Mouse (Mus musculus) midbrain, embryonic 16.5 days (tissue): ENCODE measurements around the gene Ccdc77. TPM values are rescaled to one million over a fixed set of nuclear protein-coding genes. Genes with fewer than 3 reads are reported as not detected.

Experiments
- ATAC-seq: fragments of 200-750 bp; cut with Nextera tagmentation; 2 replicates; pipeline ENCODE4 v1.8.0; 2017; ENCODE audit warnings: moderate TSS enrichment
- H3K27ac ChIP-seq: fragments of 300-500 bp; sonication (generic); 2 replicates; pipeline ENCODE4 v1.5.1; 2014; ENCODE audit warnings: mild to moderate bottlenecking, low read length, mixed read lengths
- H3K27me3 ChIP-seq: fragments of 300-500 bp; sonication (generic); 2 replicates; pipeline ENCODE4 v1.6.1; 2014; ENCODE audit warnings: low read depth, low read length, mixed read lengths; ENCODE audit not compliant: control insufficient read depth, insufficient read depth
- H3K36me3 ChIP-seq: fragments of 300-500 bp; sonication (generic); 2 replicates; pipeline ENCODE4 v1.6.1; 2014; ENCODE audit warnings: mild to moderate bottlenecking, low read length, moderate library complexity, mixed read lengths; ENCODE audit not compliant: control insufficient read depth, insufficient read depth
- H3K4me1 ChIP-seq: fragments of 300-500 bp; sonication (generic); 2 replicates; pipeline ENCODE4 v1.6.1; 2014; ENCODE audit warnings: mild to moderate bottlenecking, low read length, mixed read lengths; ENCODE audit not compliant: control insufficient read depth, insufficient read depth
- H3K4me2 ChIP-seq: fragments of 300-500 bp; sonication (generic); 2 replicates; pipeline ENCODE4 v1.6.1; 2014; ENCODE audit warnings: mild to moderate bottlenecking, low read length, mixed read lengths
- H3K4me3 ChIP-seq: fragments of 300-500 bp; sonication (generic); 2 replicates; pipeline ENCODE4 v1.5.1; 2014; ENCODE audit warnings: low read depth, mild to moderate bottlenecking, low read length, moderate library complexity, mixed read lengths
- H3K9ac ChIP-seq: fragments of 300-500 bp; sonication (generic); 2 replicates; pipeline ENCODE4 v1.6.1; 2014; ENCODE audit warnings: low read depth, low read length, mixed read lengths
- H3K9me3 ChIP-seq: fragments of 300-500 bp; sonication (generic); replicated peaks from 2 replicates; pipeline ENCODE4 v1.6.1; 2014; ENCODE audit warnings: mild to moderate bottlenecking, low read length, mixed read lengths; ENCODE audit not compliant: control insufficient read depth, poor library complexity, severe bottlenecking
- WGBS: fragments of 180-500 bp; shearing (Covaris S2); extraction: QIAGEN DNeasy Blood & Tissue Kit; methylation state at CpG from one replicate; pipeline ENCODE4 v1.1.7; 2014; 5-methylcytosine and 5-hydroxymethylcytosine counted together
- polyA plus RNA-seq: library from polyadenylated mRNA; unstranded; fragments of >200 nt; fragmentation: Nextera tagmentation; extraction: Ambion mirVana; gene quantifications from 2 replicates; pipeline ENCODE4 v1.2.1, GENCODE M21; 2015

Ccdc77 gene
- 10.5 and 11.3 TPM in 2 replicates for polyA plus RNA-seq

DNA sequence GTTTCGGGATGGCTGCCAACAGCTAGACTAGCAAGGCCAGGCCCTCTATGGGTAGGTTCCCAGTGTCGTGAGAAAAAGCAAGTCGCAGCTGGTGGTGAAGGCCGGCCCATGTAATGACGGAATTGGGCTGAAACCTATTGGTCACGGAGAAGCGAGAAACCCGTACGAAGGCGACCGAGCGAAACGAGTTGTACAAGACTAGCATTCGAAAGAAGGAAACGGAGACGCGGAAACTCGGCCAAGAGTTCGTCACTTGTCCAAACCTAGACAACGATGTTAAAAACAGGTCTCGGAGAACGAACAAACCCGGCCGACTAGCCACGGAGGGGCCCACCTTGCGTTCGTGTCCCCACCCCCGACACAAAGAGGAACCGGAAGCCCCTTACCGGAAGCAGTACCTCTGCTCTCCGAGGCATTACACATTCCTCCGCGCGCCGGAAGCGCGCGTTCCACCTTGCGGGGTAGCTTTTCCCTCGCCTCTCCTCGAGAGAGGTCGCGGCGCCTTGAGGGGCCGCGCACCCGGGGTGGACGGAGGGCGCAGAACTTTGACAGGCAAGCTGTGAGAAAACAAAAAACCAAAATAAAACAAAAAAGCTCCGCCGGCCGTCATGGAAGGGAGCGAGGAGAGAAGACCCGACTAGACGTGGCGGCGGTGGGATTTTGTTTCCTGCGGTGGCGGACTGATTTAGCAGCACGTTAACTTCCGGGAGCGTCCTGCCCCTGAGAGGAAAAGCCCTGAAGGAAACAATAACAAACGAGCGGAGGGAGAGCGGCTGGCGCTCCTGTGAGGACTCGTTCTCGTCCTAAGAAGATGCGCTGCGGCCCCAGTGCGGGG is at the start of gene Ccdc77, which contains the start of gene Kdm5a:
Gene Ccdc77, minus strand, starts transcription at position 687 of the 835 bp plus-strand sequence.
Gene Kdm5a, plus strand, starts transcription at position 437 of the 835 bp plus-strand sequence.
- no peaks in the 10 kb centered on the region for H3K27me3 ChIP-seq
- ATAC-seq, result peak; percentile 98
- H3K4me1 ChIP-seq, result peaks cover 20% of the 10 kb centered on the region
- peak within 1 kb of the TSS; percentile 98 for H3K4me3 ChIP-seq
- H3K4me2 ChIP-seq, result peak within 1 kb of the TSS; percentile 98
- H3K9me3 ChIP-seq, result no peaks in the 10 kb centered on the region
- H3K36me3 ChIP-seq, result peaks cover 3% of the 10 kb centered on the region
- H3K9ac ChIP-seq, result peak within 1 kb of the TSS; percentile 94
- peak within 1 kb of the TSS; percentile 86 for H3K27ac ChIP-seq
- WGBS, result under 1% methylated on average over 71 of the region's 71 CpGs

DNA sequence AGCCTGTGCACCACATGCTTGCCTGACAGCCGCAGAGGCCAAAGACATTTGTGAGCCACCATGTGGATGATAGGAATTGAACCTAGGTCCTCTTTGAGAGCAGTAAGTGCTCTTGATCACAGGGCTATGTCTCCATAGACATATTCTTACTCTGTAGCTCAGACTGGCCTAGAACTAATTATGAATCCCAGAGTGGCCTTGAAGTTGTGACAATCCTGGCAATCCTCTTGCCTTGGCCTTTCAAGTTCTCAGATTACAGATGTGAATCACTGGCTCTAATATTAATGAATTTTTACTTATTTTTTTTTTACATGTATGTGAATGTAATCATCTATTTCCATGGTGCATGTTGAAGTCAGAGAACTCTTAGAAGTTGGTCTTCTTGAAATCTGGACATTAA is 39.8 kb upstream of the Ccdc77 start:
- WGBS, result 90% methylated on average over 1 of the region's 1 CpGs
- no peak for ATAC-seq
- no peak overlapping the region for H3K9ac ChIP-seq
- no peaks in the 10 kb centered on the region for H3K4me1 ChIP-seq
- H3K36me3 ChIP-seq, result peaks cover 27% of the 10 kb centered on the region
- H3K4me3 ChIP-seq, result no peak overlapping the region
- H3K27me3 ChIP-seq, result no peaks in the 10 kb centered on the region
- no peaks in the 10 kb centered on the region for H3K9me3 ChIP-seq
- no peak overlapping the region for H3K27ac ChIP-seq
- no peak overlapping the region for H3K4me2 ChIP-seq

DNA sequence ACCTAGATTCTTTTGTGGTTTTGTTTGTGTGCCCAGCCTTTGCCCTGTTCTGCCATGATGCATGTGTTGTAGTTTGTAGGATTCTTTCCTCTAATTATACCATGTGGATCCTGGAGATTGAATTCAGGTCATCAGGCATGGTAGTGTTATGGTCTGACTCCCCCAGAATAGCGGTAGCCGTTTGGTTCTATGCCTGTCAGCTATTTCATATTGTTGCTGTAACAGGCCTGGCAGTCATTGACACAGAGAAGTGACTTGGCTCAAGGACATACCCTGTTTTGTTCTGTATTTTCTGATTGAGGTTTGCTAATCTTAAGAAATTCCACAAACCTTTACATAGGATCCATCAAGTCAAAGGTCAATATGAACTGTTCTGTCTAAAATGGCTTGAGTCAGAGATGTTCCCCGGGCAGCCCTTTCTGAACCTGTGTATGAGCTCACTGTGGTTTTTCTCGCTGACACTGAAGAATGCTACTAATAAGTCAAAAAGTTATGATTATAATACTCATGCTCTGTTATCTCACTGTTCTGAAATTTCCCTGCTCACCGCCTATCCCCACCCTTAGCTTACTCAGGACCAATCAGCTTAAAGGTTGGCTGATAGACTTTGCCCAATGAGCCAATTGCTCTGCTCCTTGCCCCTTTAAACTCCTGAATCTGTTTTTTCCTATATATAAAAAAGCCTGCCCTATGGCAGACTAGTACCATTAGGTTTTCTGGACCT is 31.6 kb upstream of the Ccdc77 start:
- Histone ChIP-seq H3K36me3 (peaks cover 21% of the 10 kb centered on the region), H3K9me3 (no peaks in the 10 kb centered on the region), H3K9ac (no peak overlapping the region), H3K4me1 (no peaks in the 10 kb centered on the region), H3K27ac (no peak overlapping the region), H3K4me3 (no peak overlapping the region), H3K4me2 (no peak overlapping the region), H3K27me3 (no peaks in the 10 kb centered on the region)
- no peak for ATAC-seq
- 97% methylated on average over 5 of the region's 5 CpGs for WGBS

DNA sequence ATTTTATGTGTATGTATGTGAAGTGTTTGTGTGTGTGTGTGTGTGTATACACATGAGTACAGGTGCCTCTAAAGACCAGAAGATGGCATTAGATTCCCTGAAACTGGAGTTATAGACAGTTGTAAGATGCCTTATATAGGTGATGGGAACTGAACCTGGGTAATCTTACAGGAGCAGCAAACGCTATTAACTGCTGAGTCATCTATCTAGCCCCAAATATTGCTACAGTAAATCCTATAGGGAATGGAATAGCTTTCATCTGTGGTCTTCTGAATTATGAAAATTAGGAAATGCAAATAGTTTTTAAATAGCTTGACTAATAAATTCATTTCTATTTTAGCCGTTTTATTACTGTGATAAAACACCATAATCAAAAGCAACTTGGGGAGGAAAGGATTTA is 28.6 kb upstream of the Ccdc77 start:
- no peak overlapping the region for H3K4me2 ChIP-seq
- H3K9ac ChIP-seq, result no peak overlapping the region
- no peaks in the 10 kb centered on the region for H3K4me1 ChIP-seq
- WGBS, result 93% methylated on average over 2 of the region's 2 CpGs
- no peak overlapping the region for H3K27ac ChIP-seq
- H3K9me3 ChIP-seq, result no peaks in the 10 kb centered on the region
- ATAC-seq, result no peak
- H3K27me3 ChIP-seq, result no peaks in the 10 kb centered on the region
- H3K36me3 ChIP-seq, result peaks cover 22% of the 10 kb centered on the region
- H3K4me3 ChIP-seq, result no peak overlapping the region

DNA sequence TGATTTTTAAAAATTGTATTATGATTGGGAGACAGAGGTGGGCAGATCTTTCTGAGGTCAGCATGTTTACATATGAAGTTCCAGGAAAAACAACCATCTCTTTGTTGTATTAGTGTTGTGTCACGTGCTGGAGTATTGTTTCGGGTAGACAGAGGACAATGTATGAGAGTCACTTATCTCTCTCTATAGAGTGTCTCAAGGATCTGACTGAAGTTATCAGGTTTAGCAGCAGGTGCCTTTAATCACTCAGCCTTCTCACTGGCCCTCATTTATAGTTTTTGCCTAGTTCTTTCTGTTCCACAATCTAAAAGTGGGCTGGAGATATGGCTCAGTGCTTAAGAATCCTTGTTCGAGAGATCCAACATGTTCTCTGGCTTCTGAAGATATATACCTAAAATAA is 25.9 kb upstream of the Ccdc77 start:
- WGBS, result 92% methylated on average over 3 of the region's 3 CpGs
- Histone ChIP-seq H3K4me1 (no peaks in the 10 kb centered on the region), H3K4me2 (no peak overlapping the region), H3K36me3 (peaks cover 20% of the 10 kb centered on the region), H3K4me3 (no peak overlapping the region), H3K9ac (no peak overlapping the region), H3K9me3 (no peaks in the 10 kb centered on the region), H3K27ac (no peak overlapping the region), H3K27me3 (no peaks in the 10 kb centered on the region)
- no peak for ATAC-seq

DNA sequence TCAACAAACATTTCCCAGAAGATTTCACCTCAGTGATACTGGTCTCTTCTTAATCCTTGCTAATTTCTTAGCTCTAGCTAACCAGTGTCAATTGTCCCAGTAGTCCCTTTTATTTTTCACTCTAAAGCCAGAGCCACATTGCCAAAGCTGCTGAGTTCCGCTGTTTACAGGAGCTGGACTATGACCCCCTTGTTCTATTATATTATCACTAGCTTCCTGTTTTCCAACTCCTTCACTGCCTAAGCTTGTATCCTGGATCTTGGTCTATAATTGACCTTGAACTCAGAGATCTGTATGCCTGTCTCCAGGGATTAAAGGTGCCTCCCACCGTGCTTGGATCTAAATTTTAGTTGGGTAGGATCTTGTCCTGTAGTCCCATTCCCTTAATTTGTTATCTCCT is 12.6 kb upstream of the Ccdc77 start:
- no peaks in the 10 kb centered on the region for H3K9me3 ChIP-seq
- no peaks in the 10 kb centered on the region for H3K27me3 ChIP-seq
- no peak for ATAC-seq
- 93% methylated on average over 2 of the region's 2 CpGs for WGBS
- no peak overlapping the region for H3K4me2 ChIP-seq
- no peak overlapping the region for H3K4me3 ChIP-seq
- no peak overlapping the region for H3K27ac ChIP-seq
- H3K9ac ChIP-seq, result no peak overlapping the region
- no peaks in the 10 kb centered on the region for H3K4me1 ChIP-seq
- peaks cover 36% of the 10 kb centered on the region for H3K36me3 ChIP-seq

DNA sequence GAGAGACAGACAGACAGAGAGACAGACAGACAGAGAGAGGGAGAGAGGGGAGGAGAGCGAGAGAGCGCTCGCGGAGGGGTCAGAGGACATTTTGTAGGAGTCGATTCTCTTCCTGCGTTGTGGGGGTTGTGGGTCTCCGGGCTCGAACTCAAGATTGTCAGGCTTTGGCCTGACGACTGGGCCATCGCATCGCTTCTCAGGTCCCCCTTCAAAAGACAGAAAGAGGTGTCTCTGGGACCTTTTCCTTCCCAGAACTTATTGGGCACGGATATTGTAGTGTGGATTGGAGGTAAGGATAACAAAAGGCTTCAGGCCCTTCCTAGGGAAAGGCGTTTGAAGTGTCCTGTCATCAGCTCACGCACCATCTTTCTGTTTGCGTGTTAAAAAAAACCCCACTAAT is 877 bp upstream of the Ccdc77 start:
- Histone ChIP-seq H3K4me3 (peak overlapping the region; percentile 98), H3K27me3 (no peaks in the 10 kb centered on the region), H3K27ac (no peak overlapping the region), H3K4me2 (peak overlapping the region; percentile 98), H3K9ac (peak overlapping the region; percentile 94), H3K4me1 (peaks cover 20% of the 10 kb centered on the region), H3K9me3 (no peaks in the 10 kb centered on the region), H3K36me3 (peaks cover 6% of the 10 kb centered on the region)
- no peak for ATAC-seq
- WGBS, result 6% methylated on average over 14 of the region's 15 CpGs

DNA sequence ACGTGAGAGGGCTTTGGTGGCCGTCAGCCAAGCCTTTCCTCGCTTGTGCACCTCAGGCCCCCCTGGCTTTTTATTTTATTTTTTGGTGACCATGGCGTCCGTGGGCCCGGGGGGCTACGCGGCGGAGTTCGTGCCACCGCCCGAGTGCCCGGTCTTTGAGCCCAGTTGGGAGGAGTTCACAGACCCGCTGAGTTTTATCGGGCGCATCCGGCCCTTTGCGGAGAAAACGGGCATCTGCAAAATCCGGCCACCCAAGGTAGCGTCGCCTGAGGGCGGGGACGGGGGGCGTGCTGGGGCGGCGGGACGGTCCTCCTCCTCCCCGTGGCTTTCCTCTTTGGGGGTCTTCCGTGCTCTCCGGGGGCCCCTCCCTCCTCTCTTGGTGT is 340 bp upstream of the Ccdc77 start:
- Histone ChIP-seq H3K36me3 (peaks cover 6% of the 10 kb centered on the region), H3K4me2 (peak overlapping the region; percentile 98), H3K27me3 (no peaks in the 10 kb centered on the region), H3K4me1 (peaks cover 20% of the 10 kb centered on the region), H3K4me3 (peak overlapping the region; percentile 98), H3K9me3 (no peaks in the 10 kb centered on the region), H3K27ac (peak overlapping the region; percentile 86), H3K9ac (peak overlapping the region; percentile 94)
- WGBS, result under 1% methylated on average over 29 of the region's 31 CpGs
- ATAC-seq, result no peak
